ENCODE assay signal across 18 mouse cellular contexts in the genomic region with DNA sequence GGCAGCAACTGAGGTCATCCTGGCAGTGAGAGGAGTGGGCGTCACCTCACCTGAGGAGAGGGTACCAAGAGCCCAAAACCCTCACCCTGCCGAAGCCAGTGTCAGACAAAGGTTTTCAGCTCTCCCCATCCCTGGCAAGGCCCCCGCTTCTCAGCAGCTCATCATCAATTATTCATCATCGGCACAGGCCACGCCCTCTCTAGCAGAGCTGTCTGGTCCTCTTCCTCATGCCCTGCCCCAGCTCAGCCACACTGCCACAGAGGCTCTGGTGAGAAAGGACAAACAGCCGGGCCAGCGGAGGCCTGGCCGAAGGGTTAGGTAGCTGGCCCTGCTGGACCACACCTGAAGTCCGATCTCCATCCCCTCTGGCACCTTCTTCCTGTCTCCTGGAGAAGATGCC. TPM values are rescaled to one million over a fixed set of nuclear protein-coding genes. Genes with fewer than 3 reads are reported as not detected.
DNase-seq lines count a peak whose midpoint lies in the region; ATAC-seq lines count a peak whose summit lies in the region.
"Had no signal": no experiment of that assay in that cellular context is flagged by ENCODE, and none has a peak within 500 bp of the region (broad histone marks: within the 10 kb centered on the region; RNA-seq: fewer than 3 reads in every experiment).

No protein-coding gene starts in this region.

- no peak overlapping the region for H3K9ac ChIP-seq in forebrain, embryonic 11.5 days (ENCODE audit: low read length)
- H3K9ac ChIP-seq in hindbrain, embryonic 11.5 days (ENCODE audit: low read depth, low read length) = peak overlapping the region; percentile 47
- H3K9ac ChIP-seq in midbrain, embryonic 13.5 days (replicated peaks) = peak overlapping the region; percentile 46
- no peak overlapping the region for H3K9ac ChIP-seq in kidney, embryonic 14.5 days (ENCODE audit: low read depth, low read length)
- H3K9ac ChIP-seq: embryonic facial prominence, embryonic 15.5 days; liver, embryonic 14.5 days had no signal

- 63% methylated on average over 9 of the region's 9 CpGs for WGBS in forebrain, embryonic 10.5 days
- 66% methylated on average over 9 of the region's 9 CpGs for WGBS in forebrain, embryonic 11.5 days
- 47% methylated on average over 9 of the region's 9 CpGs for WGBS in hindbrain, embryonic 11.5 days
- WGBS in midbrain, embryonic 13.5 days = 43% methylated on average over 9 of the region's 9 CpGs
- WGBS in kidney, embryonic 14.5 days = 46% methylated on average over 8 of the region's 9 CpGs

- no peak for ATAC-seq in forebrain, embryonic 11.5 days (replicated peaks; ENCODE audit: low FRiP score)
- ATAC-seq in hindbrain, embryonic 11.5 days (ENCODE audit: low FRiP score) = peak; percentile 59
- ATAC-seq in midbrain, embryonic 13.5 days = peak; percentile 65
- ATAC-seq in kidney, embryonic 14.5 days (ENCODE audit: low FRiP score, low TSS enrichment) = no peak
- ATAC-seq: inflammation-experienced regulatory T-cells, adult 6 months; lung, postnatal 0 days had no signal

- no peak overlapping the region for H3K4me3 ChIP-seq in forebrain, embryonic 10.5 days
- no peak overlapping the region for H3K4me3 ChIP-seq in forebrain, embryonic 11.5 days (ENCODE audit: low read depth, low read length)
- no peak overlapping the region for H3K4me3 ChIP-seq in hindbrain, embryonic 11.5 days (ENCODE audit: low read depth, low read length)
- H3K4me3 ChIP-seq in midbrain, embryonic 13.5 days (replicated peaks) = no peak overlapping the region
- no peak overlapping the region for H3K4me3 ChIP-seq in kidney, embryonic 14.5 days (ENCODE audit: low read length)
- H3K4me3 ChIP-seq: embryonic facial prominence, embryonic 15.5 days had no signal

- H3K4me2 ChIP-seq in forebrain, embryonic 11.5 days (ENCODE audit: low read depth, low read length, severe bottlenecking) = no peak overlapping the region
- no peak overlapping the region for H3K4me2 ChIP-seq in hindbrain, embryonic 11.5 days (replicated peaks; ENCODE audit: low read depth, low read length)
- peak overlapping the region; percentile 1; the same call in 1 of the 2 replicates for H3K4me2 ChIP-seq in midbrain, embryonic 13.5 days (replicated peaks)
- no peak overlapping the region for H3K4me2 ChIP-seq in kidney, embryonic 14.5 days (replicated peaks; ENCODE audit: low read depth, low read length)
- H3K4me2 ChIP-seq: embryonic facial prominence, embryonic 15.5 days had no signal

- 0 out of 2 replicates have a peak overlapping the region, but pooled peaks have one; percentile 6 for H3K27ac ChIP-seq in forebrain, embryonic 10.5 days
- H3K27ac ChIP-seq in forebrain, embryonic 11.5 days (ENCODE audit: low read depth, low read length) = no peak overlapping the region
- peak overlapping the region; percentile 70 for H3K27ac ChIP-seq in hindbrain, embryonic 11.5 days (ENCODE audit: low read depth, low read length)
- H3K27ac ChIP-seq in midbrain, embryonic 13.5 days = peak overlapping the region; percentile 49; the same call in 1 of the 2 replicates
- no peak overlapping the region for H3K27ac ChIP-seq in kidney, embryonic 14.5 days (ENCODE audit: low read depth, low read length)
- H3K27ac ChIP-seq: embryonic facial prominence, embryonic 15.5 days; liver, embryonic 14.5 days had no signal

- no peaks in the 10 kb centered on the region for H3K9me3 ChIP-seq in forebrain, embryonic 10.5 days
- H3K9me3 ChIP-seq in forebrain, embryonic 11.5 days (ENCODE audit: control insufficient read depth, low read length) = no peaks in the 10 kb centered on the region
- no peaks in the 10 kb centered on the region for H3K9me3 ChIP-seq in hindbrain, embryonic 11.5 days (ENCODE audit: control insufficient read depth, low read length)
- no peaks in the 10 kb centered on the region for H3K9me3 ChIP-seq in midbrain, embryonic 13.5 days
- H3K9me3 ChIP-seq in kidney, embryonic 14.5 days (ENCODE audit: control insufficient read depth, low read length) = no peaks in the 10 kb centered on the region
- H3K9me3 ChIP-seq: embryonic facial prominence, embryonic 15.5 days had no signal

- H3K4me1 ChIP-seq in forebrain, embryonic 10.5 days = peaks cover 30% of the 10 kb centered on the region
- peaks cover 2% of the 10 kb centered on the region; the same call in 1 of the 2 replicates for H3K4me1 ChIP-seq in forebrain, embryonic 11.5 days (replicated peaks; ENCODE audit: control insufficient read depth, insufficient read depth, low read length)
- peaks cover 6% of the 10 kb centered on the region; the same call in 1 of the 2 replicates for H3K4me1 ChIP-seq in hindbrain, embryonic 11.5 days (replicated peaks; ENCODE audit: control insufficient read depth, insufficient read depth, low read length)
- H3K4me1 ChIP-seq in midbrain, embryonic 13.5 days (replicated peaks) = peaks cover 53% of the 10 kb centered on the region
- no peaks in the 10 kb centered on the region for H3K4me1 ChIP-seq in kidney, embryonic 14.5 days (ENCODE audit: control insufficient read depth, insufficient read depth, low read length)
- H3K4me1 ChIP-seq: embryonic facial prominence, embryonic 15.5 days had no signal

- DNase-seq in forebrain, embryonic 10.5 days (ENCODE audit: extremely low spot score, low spot score) = no peak
- DNase-seq in forebrain, embryonic 11.5 days (ENCODE audit: low spot score) = no peak
- DNase-seq in brain, adult 2 months (ENCODE audit: low read depth, low spot score) = peak; percentile 56
- peak; percentile 54 for DNase-seq in hindbrain, embryonic 11.5 days (ENCODE audit: low spot score)
- DNase-seq in layer of hippocampus, adult 8-10 months (ENCODE audit: low spot score in 2 of 2) = no peak
- no peak for DNase-seq in yolk sac, embryonic 10.5 days (ENCODE audit: low spot score)
- DNase-seq: cerebellum, adult 11-12 months; gastrocnemius, postnatal 14 days; heart, postnatal 10 days; kidney, postnatal 25 days; spleen, adult 18-20 months had no signal

- peaks cover 46% of the 10 kb centered on the region for H3K27me3 ChIP-seq in forebrain, embryonic 10.5 days (ENCODE audit: poor library complexity, severe bottlenecking)
- H3K27me3 ChIP-seq in forebrain, embryonic 11.5 days (ENCODE audit: control insufficient read depth, insufficient read depth, low read length) = no peaks in the 10 kb centered on the region
- no peaks in the 10 kb centered on the region for H3K27me3 ChIP-seq in hindbrain, embryonic 11.5 days (ENCODE audit: control insufficient read depth, insufficient read depth, low read length)
- peaks cover 7% of the 10 kb centered on the region for H3K27me3 ChIP-seq in midbrain, embryonic 13.5 days
- H3K27me3 ChIP-seq in kidney, embryonic 14.5 days (ENCODE audit: control insufficient read depth, insufficient read depth, low read length) = no peaks in the 10 kb centered on the region

- no peaks in the 10 kb centered on the region for H3K36me3 ChIP-seq in forebrain, embryonic 10.5 days (replicated peaks)
- H3K36me3 ChIP-seq in forebrain, embryonic 11.5 days (ENCODE audit: control insufficient read depth, insufficient read depth, low read length) = no peaks in the 10 kb centered on the region
- H3K36me3 ChIP-seq in hindbrain, embryonic 11.5 days (ENCODE audit: control insufficient read depth, insufficient read depth, low read length) = no peaks in the 10 kb centered on the region
- peaks cover 28% of the 10 kb centered on the region for H3K36me3 ChIP-seq in midbrain, embryonic 13.5 days
- no peaks in the 10 kb centered on the region for H3K36me3 ChIP-seq in kidney, embryonic 14.5 days (ENCODE audit: control insufficient read depth, insufficient read depth, low read length)
- H3K36me3 ChIP-seq: embryonic facial prominence, embryonic 15.5 days had no signal

RNA-seq across cellular contexts. Expression of a gene that starts 10.0 kb away (rescaled TPM):
- polyA plus RNA-seq in forebrain, embryonic 10.5 days (2016; fragmentation: Nextera tagmentation; extraction: Ambion mirVana) = 91.5 TPM in 2 replicates
- polyA plus RNA-seq in forebrain, embryonic 11.5 days (2014; fragmentation: Nextera tagmentation; extraction: Ambion mirVana) = 134 and 142 TPM in 2 replicates
- 99.1 and 103 TPM in 2 replicates for polyA plus RNA-seq in hindbrain, embryonic 11.5 days (2014; fragmentation: Nextera tagmentation; extraction: Ambion mirVana)
- polyA plus RNA-seq in midbrain, embryonic 13.5 days (2015; fragmentation: Nextera tagmentation; extraction: Ambion mirVana) = 137 and 145 TPM in 2 replicates
- 54.3 and 74.2 TPM in 2 replicates for polyA plus RNA-seq in kidney, embryonic 14.5 days (2014; fragmentation: Nextera tagmentation; extraction: Ambion mirVana)
- 100 to 1,000 TPM; 106 to 125 (median 113) TPM for total RNA-seq in layer of hippocampus, adult 8-10 months (2022)

RNA-seq across cellular contexts. Expression of a gene that starts 13.3 kb away (rescaled TPM):
- not detected in 2 replicates for polyA plus RNA-seq in forebrain, embryonic 10.5 days (2016; fragmentation: Nextera tagmentation; extraction: Ambion mirVana)
- not detected in 2 replicates for polyA plus RNA-seq in forebrain, embryonic 11.5 days (2014; fragmentation: Nextera tagmentation; extraction: Ambion mirVana)
- not detected in 2 replicates for polyA plus RNA-seq in hindbrain, embryonic 11.5 days (2014; fragmentation: Nextera tagmentation; extraction: Ambion mirVana)
- not detected in 2 replicates for polyA plus RNA-seq in midbrain, embryonic 13.5 days (2015; fragmentation: Nextera tagmentation; extraction: Ambion mirVana)
- not detected in 2 replicates for polyA plus RNA-seq in kidney, embryonic 14.5 days (2014; fragmentation: Nextera tagmentation; extraction: Ambion mirVana)
- total RNA-seq in layer of hippocampus, adult 8-10 months (2022) = 1 to 10 TPM; 4.6 to 6.4 (median 5.5) TPM
- total RNA-seq: megakaryocyte, adult 5-6 weeks had no signal
- polyA plus RNA-seq: embryonic facial prominence, embryonic 15.5 days; inflammation-experienced regulatory T-cells, adult 6 months; liver, embryonic 14.5 days had no signal

RNA-seq across cellular contexts. Expression of a gene that starts 21.8 kb away (rescaled TPM):
- polyA plus RNA-seq in forebrain, embryonic 10.5 days (2016; fragmentation: Nextera tagmentation; extraction: Ambion mirVana) = 2.2 and 2.4 TPM in 2 replicates
- 3.9 and 5.3 TPM in 2 replicates for polyA plus RNA-seq in forebrain, embryonic 11.5 days (2014; fragmentation: Nextera tagmentation; extraction: Ambion mirVana)
- 14.4 and 21.0 TPM in 2 replicates for polyA plus RNA-seq in hindbrain, embryonic 11.5 days (2014; fragmentation: Nextera tagmentation; extraction: Ambion mirVana)
- polyA plus RNA-seq in midbrain, embryonic 13.5 days (2015; fragmentation: Nextera tagmentation; extraction: Ambion mirVana) = 48.0 and 54.5 TPM in 2 replicates
- 0.88 and 0.90 TPM in 2 replicates for polyA plus RNA-seq in kidney, embryonic 14.5 days (2014; fragmentation: Nextera tagmentation; extraction: Ambion mirVana)
- 10 to 100 TPM; 29.0 to 38.6 (median 34.0) TPM for total RNA-seq in layer of hippocampus, adult 8-10 months (2022)

RNA-seq across cellular contexts. Expression of a gene that starts 25.3 kb away (rescaled TPM):
- polyA plus RNA-seq in forebrain, embryonic 10.5 days (2016; fragmentation: Nextera tagmentation; extraction: Ambion mirVana) = 0.38 and 0.54 TPM in 2 replicates
- 0.35 and 0.53 TPM in 2 replicates for polyA plus RNA-seq in forebrain, embryonic 11.5 days (2014; fragmentation: Nextera tagmentation; extraction: Ambion mirVana)
- 0.25 and 0.36 TPM in 2 replicates for polyA plus RNA-seq in hindbrain, embryonic 11.5 days (2014; fragmentation: Nextera tagmentation; extraction: Ambion mirVana)
- 1.3 and 1.6 TPM in 2 replicates for polyA plus RNA-seq in midbrain, embryonic 13.5 days (2015; fragmentation: Nextera tagmentation; extraction: Ambion mirVana)
- 2.0 and 3.1 TPM in 2 replicates for polyA plus RNA-seq in kidney, embryonic 14.5 days (2014; fragmentation: Nextera tagmentation; extraction: Ambion mirVana)
- 100 to 1,000 TPM; 102 to 138 (median 117) TPM for total RNA-seq in layer of hippocampus, adult 8-10 months (2022)

RNA-seq across cellular contexts. Expression of a gene that starts 33.4 kb away (rescaled TPM):
- 140 and 146 TPM in 2 replicates for polyA plus RNA-seq in forebrain, embryonic 10.5 days (2016; fragmentation: Nextera tagmentation; extraction: Ambion mirVana)
- polyA plus RNA-seq in forebrain, embryonic 11.5 days (2014; fragmentation: Nextera tagmentation; extraction: Ambion mirVana) = 140 and 154 TPM in 2 replicates
- 148 and 163 TPM in 2 replicates for polyA plus RNA-seq in hindbrain, embryonic 11.5 days (2014; fragmentation: Nextera tagmentation; extraction: Ambion mirVana)
- 167 and 177 TPM in 2 replicates for polyA plus RNA-seq in midbrain, embryonic 13.5 days (2015; fragmentation: Nextera tagmentation; extraction: Ambion mirVana)
- 184 and 218 TPM in 2 replicates for polyA plus RNA-seq in kidney, embryonic 14.5 days (2014; fragmentation: Nextera tagmentation; extraction: Ambion mirVana)
- total RNA-seq in layer of hippocampus, adult 8-10 months (2022) = 100 to 1,000 TPM; 103 to 125 (median 111) TPM

Comparison
In these comparisons a context has a peak if more than half of its experiments do, and no peak if none do; other contexts are left out.
1. H3K27ac ChIP-seq: peak in forebrain, embryonic 10.5 days (single experiment), hindbrain, embryonic 11.5 days (single experiment) and midbrain, embryonic 13.5 days (single experiment); none in forebrain, embryonic 11.5 days (single experiment) and kidney, embryonic 14.5 days (single experiment).
2. DNase-seq: peak in brain, adult 2 months (single experiment) and hindbrain, embryonic 11.5 days (single experiment); none in forebrain, embryonic 10.5 days (single experiment), forebrain, embryonic 11.5 days (single experiment), layer of hippocampus, adult 8-10 months (0 of 2) and yolk sac, embryonic 10.5 days (single experiment).
3. ATAC-seq: peak in hindbrain, embryonic 11.5 days (single experiment) and midbrain, embryonic 13.5 days (single experiment); none in forebrain, embryonic 11.5 days (single experiment) and kidney, embryonic 14.5 days (single experiment).
4. H3K9ac ChIP-seq: peak in hindbrain, embryonic 11.5 days (single experiment) and midbrain, embryonic 13.5 days (single experiment); none in forebrain, embryonic 11.5 days (single experiment) and kidney, embryonic 14.5 days (single experiment).